Mouse (Mus musculus) spleen, adult 12 weeks (tissue): ENCODE measurements around the gene Pcbp4.
A peak's percentile ranks its signal among the peaks of the same experiment; 100 is the strongest.

ENCODE experiments used
- DNase-seq: peaks from one replicate; pipeline ENCODE4 v3.0.0; 2022; ENCODE audit warnings: low spot score

Gene Pcbp4

GRCm38 (mm10) chr9:106464751-106465541 is 11.9 kb downstream of the Pcbp4 start:
- DNase-seq = no peak

DNA sequence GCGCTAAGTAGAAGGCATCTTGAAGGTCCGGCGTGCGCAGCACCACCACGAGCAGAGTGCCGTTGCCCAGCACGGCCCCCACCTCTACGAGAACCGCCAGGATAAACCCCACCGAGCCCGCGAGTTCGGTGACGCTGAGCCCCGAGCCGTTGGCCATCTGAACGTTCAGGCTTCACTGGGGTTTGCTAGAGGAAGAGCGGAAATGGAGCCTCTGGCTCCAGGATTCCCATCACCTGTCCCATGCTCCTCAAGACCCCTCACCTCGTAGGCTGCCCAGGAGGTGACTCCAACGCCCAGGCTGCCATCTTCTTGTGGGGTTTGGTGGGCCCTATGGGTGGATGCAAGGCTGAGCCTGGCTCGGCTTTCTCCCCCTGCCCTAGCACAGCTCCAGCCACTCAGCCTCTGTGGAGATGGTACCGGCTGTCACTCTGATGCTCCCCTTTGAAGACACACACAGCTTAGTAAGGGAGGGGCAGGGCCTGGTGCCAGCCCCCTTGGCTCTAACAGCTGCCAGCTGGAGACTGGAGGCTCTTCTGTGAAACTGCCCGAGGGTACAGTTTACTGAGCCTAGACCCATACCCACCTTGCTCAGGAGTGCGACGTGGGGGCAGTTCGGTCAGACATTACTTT is 12.6 kb downstream of the Pcbp4 start, which contains the start of gene Gpr62:
Gpr62 (minus strand) TSS at position 368 of the 630 bp plus-strand sequence.
- DNase-seq = no peak

DNA sequence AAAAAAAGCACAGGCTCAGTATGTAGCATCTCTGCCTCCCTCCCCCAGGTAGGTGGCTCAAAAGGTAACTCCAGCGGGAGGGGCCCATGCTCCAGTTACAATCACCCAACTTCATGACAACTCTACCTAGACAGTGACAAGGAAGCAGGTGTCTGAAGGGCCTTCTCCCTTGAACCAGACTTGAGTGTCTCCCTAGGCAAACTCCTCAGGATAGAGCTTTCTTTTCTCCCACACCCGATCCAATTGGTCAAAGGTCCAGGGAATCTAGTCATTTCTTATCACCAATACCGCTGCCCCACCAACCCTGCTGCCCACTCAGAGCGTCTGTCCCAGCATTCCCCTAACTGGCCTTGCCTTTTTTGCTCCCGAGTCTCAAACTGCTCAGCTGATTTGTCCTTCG is 13.6 kb downstream of the Pcbp4 start:
- no peak for DNase-seq

GRCm38 (mm10) chr9:106467746-106468145 is 14.7 kb downstream of the Pcbp4 start:
- DNase-seq = no peak

- no peak for DNase-seq
These were observed 16.2 kb downstream of the Pcbp4 start for GRCm38 (mm10) chr9:106469317-106469716.

GRCm38 (mm10) chr9:106469776-106470175 is 16.7 kb downstream of the Pcbp4 start:
- no peak for DNase-seq

GRCm38 (mm10) chr9:106470991-106471750 is 18.1 kb downstream of the Pcbp4 start:
- DNase-seq = no peak

- DNase-seq = no peak
These were observed 18.8 kb downstream of the Pcbp4 start for GRCm38 (mm10) chr9:106471892-106472291.

GRCm38 (mm10) chr9:106472321-106472720 is 19.2 kb downstream of the Pcbp4 start:
- no peak for DNase-seq

DNA sequence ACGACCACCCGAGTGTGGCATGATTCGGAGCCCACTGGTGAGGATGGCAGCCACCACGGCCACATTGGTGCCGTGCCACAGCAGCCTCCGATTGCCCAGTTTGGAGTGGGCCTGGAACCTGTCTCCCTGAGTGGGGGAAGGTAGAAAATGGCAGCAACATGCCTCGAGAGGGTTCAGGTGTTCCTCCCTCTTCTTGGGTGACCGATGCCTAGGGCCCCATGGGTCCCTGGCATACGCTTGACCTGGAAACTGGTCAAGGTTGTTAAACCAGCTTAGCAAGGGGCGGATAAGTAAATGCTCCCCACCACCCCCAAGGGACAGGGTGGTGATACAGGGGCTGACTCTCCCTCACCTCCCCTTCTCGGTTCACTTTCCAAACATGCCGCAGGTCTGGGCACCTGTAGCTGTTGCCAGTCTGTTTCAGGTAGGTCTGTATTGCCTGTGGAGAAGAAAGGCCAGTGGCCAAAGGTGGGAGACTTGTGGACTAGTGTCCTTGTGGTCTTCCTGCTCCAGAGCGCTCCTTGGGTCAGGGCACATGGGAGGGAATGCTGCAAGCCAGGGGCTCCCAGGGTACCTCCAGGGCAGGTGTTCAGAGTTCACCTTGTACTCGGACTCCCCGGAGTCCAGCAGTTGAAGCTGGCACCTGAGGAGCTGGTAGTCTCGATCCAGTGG is 20.1 kb downstream of the Pcbp4 start:
- DNase-seq = no peak

DNA sequence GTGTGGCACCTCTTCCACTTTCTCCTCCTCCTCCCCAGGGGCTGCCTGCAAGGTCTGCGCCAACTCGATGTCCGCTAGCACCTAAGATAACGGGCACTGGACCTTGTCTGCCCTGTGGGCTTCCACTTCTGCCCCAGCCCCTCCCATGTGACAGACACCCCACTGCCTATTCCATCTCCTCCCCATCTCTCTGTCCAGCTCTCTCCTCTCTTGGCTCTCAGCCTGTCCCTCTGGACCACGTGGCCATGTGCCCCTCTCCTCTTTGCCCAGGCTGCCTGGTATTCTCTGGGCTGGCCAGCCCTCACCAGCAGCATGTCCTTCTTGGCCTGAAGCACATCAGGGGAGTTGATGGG is 20.6 kb downstream of the Pcbp4 start:
- DNase-seq = no peak

DNA sequence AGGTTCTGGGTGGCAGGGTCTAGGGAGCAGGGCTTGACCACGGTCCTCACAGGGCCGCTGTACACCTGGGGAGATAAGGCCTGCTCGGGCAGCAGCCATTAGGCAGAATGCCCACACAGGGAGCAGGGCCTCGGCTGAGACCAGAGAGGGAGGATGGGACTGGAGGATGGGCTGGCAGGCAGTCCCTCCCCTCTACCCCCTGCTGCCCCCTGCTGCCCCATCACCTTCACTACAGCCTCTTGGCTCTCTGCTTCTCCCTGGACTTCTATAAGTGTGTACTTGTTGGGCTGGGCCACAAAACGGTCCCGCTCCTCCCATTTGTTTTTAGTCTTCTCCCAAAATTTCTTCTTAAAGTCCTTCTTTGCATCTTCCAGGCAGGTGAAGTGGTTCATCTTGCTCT is 21.4 kb downstream of the Pcbp4 start:
- DNase-seq = no peak

GRCm38 (mm10) chr9:106475046-106475445 is 22.0 kb downstream of the Pcbp4 start:
- no peak for DNase-seq

DNA sequence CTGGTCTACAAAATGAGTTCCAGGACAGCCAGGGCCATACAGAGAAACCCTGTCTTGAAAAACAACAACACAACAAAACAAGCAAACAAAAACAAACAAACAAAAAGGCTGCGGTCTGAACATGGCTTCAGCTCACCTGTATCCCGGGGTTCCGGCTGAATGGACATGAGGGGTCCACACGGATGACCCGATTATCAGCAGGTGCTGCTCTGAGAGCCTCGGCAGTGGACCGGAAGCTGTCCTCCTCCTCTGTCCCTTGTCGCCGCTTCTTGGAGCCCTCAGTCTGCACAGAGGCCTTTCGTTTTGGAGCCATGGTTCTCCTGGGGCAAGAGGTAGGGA is 22.5 kb downstream of the Pcbp4 start, which contains the start of gene Rrp9:
Rrp9 (plus strand) TSS at position 301 of the 339 bp plus-strand sequence.
- no peak for DNase-seq

GRCm38 (mm10) chr9:106476002-106476923 is 23.2 kb downstream of the Pcbp4 start:
- no peak for DNase-seq

DNA sequence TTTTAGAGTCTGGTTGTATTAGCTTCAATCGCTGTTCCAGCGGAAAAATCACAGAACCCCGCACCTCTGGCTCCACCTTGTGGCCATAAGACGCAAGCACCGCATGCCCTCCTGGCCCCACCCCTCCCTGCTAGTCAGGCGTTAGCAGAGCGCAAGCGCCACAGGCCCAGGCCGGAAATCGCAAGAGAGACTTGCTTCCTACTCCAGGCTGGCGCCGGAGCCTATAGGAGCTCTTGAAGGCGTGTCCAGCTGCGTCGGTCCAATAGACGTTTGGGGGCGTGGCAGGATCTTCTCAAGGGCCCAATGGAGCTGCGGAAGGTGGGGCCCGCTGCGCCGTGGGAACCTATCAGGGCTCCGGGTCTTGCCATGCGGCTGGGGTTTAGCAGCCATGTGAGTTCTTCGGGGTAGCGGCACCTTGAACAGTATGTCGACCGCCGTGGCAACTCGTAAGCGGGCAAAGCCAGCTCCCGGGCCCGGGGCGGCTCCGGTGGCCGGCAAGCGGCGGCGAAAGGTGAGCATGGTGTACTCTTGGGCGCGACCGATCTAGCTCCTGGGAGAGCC is 23.9 kb downstream of the Pcbp4 start, which contains the start of gene Parp3:
Parp3 (minus strand) TSS at position 26 of the 561 bp plus-strand sequence.
- DNase-seq = peak; percentile 92

GRCm38 (mm10) chr9:106477649-106478048 is 24.6 kb downstream of the Pcbp4 start:
- no peak for DNase-seq

DNA sequence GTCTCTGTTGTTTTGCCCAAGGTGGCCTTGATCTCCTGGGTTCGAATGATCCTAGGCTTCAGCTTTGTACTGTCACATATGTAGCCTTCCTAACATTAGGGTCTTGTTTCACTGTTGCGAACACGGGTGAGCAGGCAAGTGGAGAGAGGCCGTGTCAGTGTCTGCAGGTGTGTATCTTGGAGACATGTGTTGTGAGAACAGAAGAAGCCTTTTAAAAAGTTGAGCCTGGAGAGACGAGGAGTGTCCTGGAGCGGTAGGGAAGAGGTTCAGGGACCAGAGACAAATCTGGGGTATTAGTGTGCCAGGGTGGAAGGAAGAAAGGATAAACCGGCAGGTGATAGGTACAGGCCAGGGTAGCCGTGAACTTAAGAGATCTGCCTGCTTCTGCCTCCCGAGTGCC is 25.0 kb downstream of the Pcbp4 start:
- no peak for DNase-seq

- DNase-seq = no peak
These were observed 27.4 kb downstream of the Pcbp4 start for GRCm38 (mm10) chr9:106480541-106480940.

- no peak for DNase-seq
These were observed 28.0 kb downstream of the Pcbp4 start for GRCm38 (mm10) chr9:106481075-106481474.

GRCm38 (mm10) chr9:106481676-106482075 is 28.6 kb downstream of the Pcbp4 start:
- DNase-seq = no peak
